8 mouse cellular contexts compared by ENCODE assay signal in the genomic region with DNA sequence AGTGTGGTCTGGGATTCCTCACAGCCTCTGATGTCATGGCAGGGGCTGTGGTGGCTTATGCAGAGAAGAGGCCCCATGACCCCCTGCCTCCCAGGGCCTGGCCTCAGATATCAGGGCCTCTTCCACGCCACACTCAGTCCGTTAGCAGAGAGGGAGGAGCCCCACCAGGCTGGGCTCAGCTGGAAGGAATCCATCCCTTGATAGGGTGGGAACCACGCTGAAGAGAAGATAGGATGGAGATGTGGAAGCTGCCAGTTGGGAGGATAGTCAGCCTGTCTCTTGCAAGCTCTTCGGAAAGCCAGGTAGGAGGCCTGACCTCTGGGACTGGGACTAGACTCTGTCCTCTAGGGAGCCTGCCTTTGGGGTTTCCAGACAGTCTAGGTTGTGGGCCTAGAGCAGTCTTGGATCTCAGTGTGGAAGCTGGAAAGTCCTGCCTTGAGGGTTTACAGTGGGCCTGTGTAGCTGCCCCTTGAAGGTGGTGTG.
DNase-seq lines count a peak whose midpoint lies in the region; ATAC-seq lines count a peak whose summit lies in the region.

No protein-coding gene starts in this region.

- H3K9me3 ChIP-seq in heart, embryonic 13.5 days, result no peaks in the 10 kb centered on the region
- H3K9me3 ChIP-seq in hindbrain, embryonic 13.5 days, result no peaks in the 10 kb centered on the region
- H3K9me3 ChIP-seq in midbrain, embryonic 13.5 days, result no peaks in the 10 kb centered on the region

- H3K27ac ChIP-seq in heart, embryonic 13.5 days (replicated peaks), result peak overlapping the region; percentile 93
- H3K27ac ChIP-seq in hindbrain, embryonic 13.5 days, result peak overlapping the region; percentile 80
- H3K27ac ChIP-seq in midbrain, embryonic 13.5 days, result peak overlapping the region; percentile 84

- peaks cover 97% of the 10 kb centered on the region for H3K4me1 ChIP-seq in heart, embryonic 13.5 days
- H3K4me1 ChIP-seq in hindbrain, embryonic 13.5 days (replicated peaks), result peaks cover 98% of the 10 kb centered on the region
- peaks cover 96% of the 10 kb centered on the region for H3K4me1 ChIP-seq in midbrain, embryonic 13.5 days (replicated peaks)

- peak overlapping the region; percentile 79 for H3K9ac ChIP-seq in heart, embryonic 13.5 days
- peak overlapping the region; percentile 62 for H3K9ac ChIP-seq in hindbrain, embryonic 13.5 days
- H3K9ac ChIP-seq in midbrain, embryonic 13.5 days (replicated peaks), result peak overlapping the region; percentile 49

- ATAC-seq in heart, embryonic 13.5 days (ENCODE audit: extremely low read depth, insufficient number of reproducible peaks, low FRiP score, low TSS enrichment), result peak; percentile 40; the same call in 1 of the 2 replicates
- ATAC-seq in hindbrain, embryonic 13.5 days (ENCODE audit: low FRiP score), result no peak
- peak; percentile 34 for ATAC-seq in midbrain, embryonic 13.5 days

- 7% methylated on average over 4 of the region's 4 CpGs for WGBS in heart, embryonic 13.5 days
- WGBS in hindbrain, embryonic 13.5 days, result 15% methylated on average over 4 of the region's 4 CpGs
- WGBS in midbrain, embryonic 13.5 days, result 13% methylated on average over 4 of the region's 4 CpGs

- no peaks in the 10 kb centered on the region for H3K36me3 ChIP-seq in heart, embryonic 13.5 days
- H3K36me3 ChIP-seq in hindbrain, embryonic 13.5 days, result no peaks in the 10 kb centered on the region
- no peaks in the 10 kb centered on the region for H3K36me3 ChIP-seq in midbrain, embryonic 13.5 days

- no peaks in the 10 kb centered on the region for H3K27me3 ChIP-seq in heart, embryonic 13.5 days (replicated peaks)
- no peaks in the 10 kb centered on the region for H3K27me3 ChIP-seq in hindbrain, embryonic 13.5 days
- H3K27me3 ChIP-seq in midbrain, embryonic 13.5 days, result no peaks in the 10 kb centered on the region; the same call in 1 of the 2 replicates

- H3K4me2 ChIP-seq in heart, embryonic 13.5 days, result peak overlapping the region; percentile 68
- H3K4me2 ChIP-seq in hindbrain, embryonic 13.5 days, result peak overlapping the region; percentile 36
- peak overlapping the region; percentile 45 for H3K4me2 ChIP-seq in midbrain, embryonic 13.5 days (replicated peaks)

- H3K4me3 ChIP-seq in heart, embryonic 13.5 days, result peak overlapping the region; percentile 43
- peak overlapping the region; percentile 11; the same call in 1 of the 2 replicates for H3K4me3 ChIP-seq in hindbrain, embryonic 13.5 days
- H3K4me3 ChIP-seq in midbrain, embryonic 13.5 days (replicated peaks), result peak overlapping the region; percentile 12

- no peak for DNase-seq in heart, adult 8-10 months (ENCODE audit: low spot score)
- peak; percentile 65 for DNase-seq in c-Kit-positive CD71-positive TER-119-negative erythroid progenitor cells, embryonic 14.5 days (ENCODE audit: low read depth)
- no peak for DNase-seq in ovary, postnatal 36 days (ENCODE audit: low spot score)
- no peak for DNase-seq in frontal cortex, postnatal 25 days (ENCODE audit: low spot score in 2 of 2)
- no peak for DNase-seq in right cerebral cortex, adult 2 months (ENCODE audit: low spot score in 2 of 2)
